Mouse (Mus musculus) MEL (cell line): ENCODE measurements around the gene Ppp1r9b.

Experiments used
- BHLHE40 ChIP-seq: IDR thresholded peaks from 2 replicates; pipeline ENCODE4 v1.6.1; 2012; ENCODE audit warnings: low read depth, mild to moderate bottlenecking, inconsistent platforms, low read length, improper control_type of control experiment, borderline replicate concordance
- CHD1 ChIP-seq: IDR thresholded peaks from 2 replicates; pipeline ENCODE4 v1.6.1; 2012; ENCODE audit warnings: low read depth, mild to moderate bottlenecking, inconsistent platforms, low read length, improper control_type of control experiment
- CTCF ChIP-seq, 3 experiments: IDR thresholded peaks in 2 of 3; conservative IDR thresholded peaks in 1 of 3; 2 replicates each; pipeline ENCODE4 v1.5.1; 2011 to 2012; ENCODE audit warnings: low read length in 3 of 3, low read depth in 2 of 3, mild to moderate bottlenecking in 2 of 3, improper control_type of control experiment in 1 of 3, inconsistent platforms in 1 of 3, mixed read lengths in 1 of 3, moderate library complexity in 1 of 3; ENCODE audit not compliant: control insufficient read depth in 1 of 3, insufficient read depth in 1 of 3, poor library complexity in 1 of 3, severe bottlenecking in 1 of 3
- EP300 ChIP-seq, 2 experiments: IDR thresholded peaks; 2 replicates each; pipeline ENCODE4 v1.6.1; 2011; ENCODE audit warnings: improper control_type of control experiment in 2 of 2, low read length in 2 of 2, low read depth in 1 of 2, mild to moderate bottlenecking in 1 of 2
- GATA1 ChIP-seq: IDR thresholded peaks from 2 replicates; pipeline ENCODE4 v1.6.1; 2011; ENCODE audit warnings: low read depth, low read length, improper control_type of control experiment
- JUND ChIP-seq: IDR thresholded peaks from 2 replicates; pipeline ENCODE4 v1.6.1; 2011; ENCODE audit warnings: low read depth, mild to moderate bottlenecking, improper control_type of control experiment, low read length
- MEF2A ChIP-seq: IDR thresholded peaks from 2 replicates; pipeline ENCODE4 v1.6.1; 2014; ENCODE audit warnings: low read depth, mild to moderate bottlenecking, inconsistent platforms, low read length, improper control_type of control experiment; ENCODE audit not compliant: poor library complexity, insufficient replicate concordance, severe bottlenecking; ENCODE audit errors: extremely low read depth
- POLR2A ChIP-seq, 2 experiments: IDR thresholded peaks; 2 replicates each; pipeline ENCODE4 v1.6.1; 2011 to 2012; ENCODE audit warnings: low read length in 2 of 2, mild to moderate bottlenecking in 2 of 2, control low read depth in 1 of 2, improper control_type of control experiment in 1 of 2, low read depth in 1 of 2, moderate library complexity in 1 of 2; ENCODE audit not compliant: control insufficient read depth in 1 of 2, insufficient read depth in 1 of 2, poor library complexity in 1 of 2
- SMC3 ChIP-seq: IDR thresholded peaks from 2 replicates; pipeline ENCODE4 v1.6.1; 2011; ENCODE audit warnings: low read depth, low read length, improper control_type of control experiment
- TAL1 ChIP-seq: IDR thresholded peaks from 2 replicates; pipeline ENCODE4 v1.6.1; 2012; ENCODE audit warnings: mild to moderate bottlenecking, inconsistent platforms, low read length, moderate library complexity, mixed read lengths
- TBP ChIP-seq: IDR thresholded peaks from 2 replicates; pipeline ENCODE4 v1.8.0; 2011; ENCODE audit warnings: low read depth, low read length, improper control_type of control experiment
- UBTF ChIP-seq: IDR thresholded peaks from 2 replicates; pipeline ENCODE4 v1.6.1; 2012; ENCODE audit warnings: low read depth, mild to moderate bottlenecking, inconsistent platforms, low read length, improper control_type of control experiment, moderate library complexity, borderline replicate concordance; ENCODE audit not compliant: insufficient read depth
- USF1 ChIP-seq: IDR thresholded peaks from 2 replicates; pipeline ENCODE4 v1.6.1; 2014; ENCODE audit warnings: low read depth, mild to moderate bottlenecking, inconsistent platforms, low read length, improper control_type of control experiment, moderate library complexity
- ZC3H11A ChIP-seq: IDR thresholded peaks from 2 replicates; pipeline ENCODE4 v1.6.1; 2012; ENCODE audit warnings: low read depth, mild to moderate bottlenecking, inconsistent platforms, low read length, improper control_type of control experiment

- TF ChIP-seq GATA1 (peak; percentile 65; the same call in 1 of the 2 replicates), ZC3H11A (no peak), CHD1 (no peak), TAL1 (peak; percentile 44), UBTF (no peak), BHLHE40 (no peak), POLR2A (IDR thresholded peaks at IDR 0.05; ENCODE audit: control insufficient read depth in 1 of 2, insufficient read depth in 1 of 2, low read depth in 1 of 2, low read length in 2 of 2, poor library complexity in 1 of 2) (no peak), CTCF (IDR thresholded peaks at IDR 0.05 in 2 of 3, conservative IDR thresholded peaks at IDR 0.05 in 1 of 3; ENCODE audit: control insufficient read depth in 1 of 3, insufficient read depth in 1 of 3, low read depth in 2 of 3, low read length in 3 of 3, poor library complexity in 1 of 3, severe bottlenecking in 1 of 3) (no peak), JUND (no peak), EP300 (IDR thresholded peaks at IDR 0.05; ENCODE audit: low read depth in 1 of 2, low read length in 2 of 2) (peak; percentile 68 to 81), MEF2A (no peak), SMC3 (no peak), TBP (no peak), USF1 (no peak)
Observed at GRCm38 (mm10) chr11:94978178-94978915, 12.5 kb upstream of the Ppp1r9b start.
